Mouse (Mus musculus): ENCODE measurements around the gene Dmpk. TPM values are rescaled to one million over a fixed set of nuclear protein-coding genes. Genes with fewer than 3 reads are reported as not detected.

The Dmpk gene
- total and polyA plus RNA-seq, 2 experiments from 2014 or later = 3.0 to 20.8 TPM

GRCm38 (mm10) chr7:19095751-19096110 is 12.1 kb downstream of the Dmpk start:
- no peak for TF ChIP-seq CTCF (IDR thresholded peaks at IDR 0.05; ENCODE audit: low read depth)
- peak overlapping the region; percentile 48 for H3K4me3 ChIP-seq (ENCODE audit: low read depth, low read length)
- peak overlapping the region; percentile 18; the same call in 1 of the 2 replicates for H3K9ac ChIP-seq
- H3K9me3 ChIP-seq (ENCODE audit: low read length) = no peaks in the 10 kb centered on the region
- no peak for ATAC-seq
- peaks cover 11% of the 10 kb centered on the region for H3K4me1 ChIP-seq (ENCODE audit: insufficient read depth)
- no peak overlapping the region for H3K27ac ChIP-seq (ENCODE audit: low read depth, low read length)
- no peak for DNase-seq
- no peaks in the 10 kb centered on the region; the same call in 1 of the 2 replicates for H3K27me3 ChIP-seq (ENCODE audit: insufficient read depth, low read length)
- peak overlapping the region; percentile 98 for H3K4me2 ChIP-seq (ENCODE audit: low read depth)
- WGBS = 2% methylated on average over 19 of the region's 19 CpGs
- peaks cover 11% of the 10 kb centered on the region for H3K36me3 ChIP-seq (ENCODE audit: insufficient read depth)

DNA sequence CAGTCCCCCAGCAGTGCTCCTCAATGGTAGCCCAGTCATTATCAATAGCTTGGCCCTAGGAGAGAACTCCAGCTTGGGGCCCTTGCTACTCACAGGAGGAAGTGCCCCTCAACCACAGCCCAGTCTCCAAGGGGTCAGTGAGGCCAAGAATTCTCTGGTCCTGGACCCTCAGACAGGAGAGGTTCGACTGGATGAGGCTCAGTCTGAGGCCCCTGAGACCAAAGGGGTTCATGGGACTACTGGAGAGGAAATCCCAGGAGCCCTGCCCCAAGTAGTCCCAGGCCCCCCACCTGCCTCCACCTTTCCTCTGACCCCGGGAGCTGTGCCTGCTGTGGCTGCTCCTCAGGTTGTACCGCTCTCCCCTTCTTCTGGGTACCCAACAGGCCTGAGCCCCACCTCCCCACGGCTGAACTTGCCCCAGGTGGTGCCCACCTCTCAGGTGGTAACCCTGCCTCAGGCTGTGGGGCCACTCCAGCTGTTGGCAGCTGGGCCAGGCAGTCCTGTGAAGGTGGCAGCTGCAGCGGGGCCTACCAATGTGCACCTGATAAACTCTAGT is 12.8 kb downstream of the Dmpk start:
- no peak for DNase-seq
- peaks cover 11% of the 10 kb centered on the region for H3K4me1 ChIP-seq (ENCODE audit: insufficient read depth)
- no peak for ATAC-seq
- H3K4me2 ChIP-seq (ENCODE audit: low read depth) = 0 out of 2 replicates have a peak overlapping the region, but pooled peaks have one; percentile 98
- no peak overlapping the region for H3K27ac ChIP-seq (ENCODE audit: low read depth, low read length)
- peaks cover 7% of the 10 kb centered on the region; the same call in 1 of the 2 replicates for H3K36me3 ChIP-seq (ENCODE audit: insufficient read depth)
- H3K9me3 ChIP-seq (ENCODE audit: low read length) = no peaks in the 10 kb centered on the region
- 63% methylated on average over 5 of the region's 5 CpGs for WGBS
- no peaks in the 10 kb centered on the region; the same call in 1 of the 2 replicates for H3K27me3 ChIP-seq (ENCODE audit: insufficient read depth, low read length)
- no peak overlapping the region for H3K9ac ChIP-seq
- no peak for TF ChIP-seq CTCF (IDR thresholded peaks at IDR 0.05; ENCODE audit: low read depth)
- H3K4me3 ChIP-seq (ENCODE audit: low read depth, low read length) = no peak overlapping the region

GRCm38 (mm10) chr7:19097217-19097616 is 13.6 kb downstream of the Dmpk start:
- 82% methylated on average over 2 of the region's 2 CpGs for WGBS
- no peaks in the 10 kb centered on the region; the same call in 1 of the 2 replicates for H3K27me3 ChIP-seq (ENCODE audit: insufficient read depth, low read length)

DNA sequence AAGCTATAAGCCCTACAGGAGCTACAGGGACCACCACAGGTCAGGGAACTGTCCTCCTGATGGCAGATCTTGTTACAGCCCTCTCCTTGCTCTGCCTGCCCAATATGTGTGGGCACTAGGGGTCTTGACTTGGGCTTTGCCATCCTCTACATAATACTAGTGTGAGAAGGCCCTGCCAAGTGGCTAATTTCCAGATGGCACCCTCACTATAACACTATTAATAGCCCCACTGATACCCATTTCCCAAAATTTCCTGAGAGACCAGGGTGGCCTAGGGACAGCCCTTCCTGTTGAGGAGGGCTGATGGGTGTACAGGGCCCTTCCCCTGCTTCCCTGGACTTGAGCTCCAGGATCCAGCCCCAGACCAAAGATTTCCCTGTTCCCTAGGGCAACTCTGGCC is 14.2 kb downstream of the Dmpk start:
- no peak overlapping the region for H3K4me3 ChIP-seq (ENCODE audit: low read depth, low read length)
- H3K27ac ChIP-seq (ENCODE audit: low read depth, low read length) = no peak overlapping the region
- ATAC-seq = no peak
- TF ChIP-seq CTCF (IDR thresholded peaks at IDR 0.05; ENCODE audit: low read depth) = no peak
- no peak overlapping the region for H3K4me2 ChIP-seq (ENCODE audit: low read depth)
- 0 out of 2 replicates have a peak, but pooled peaks cover 2% of the 10 kb centered on the region for H3K36me3 ChIP-seq (ENCODE audit: insufficient read depth)
- no peaks in the 10 kb centered on the region for H3K9me3 ChIP-seq (ENCODE audit: low read length)
- peaks cover 11% of the 10 kb centered on the region for H3K4me1 ChIP-seq (ENCODE audit: insufficient read depth)
- H3K9ac ChIP-seq = no peak overlapping the region
- no peak for DNase-seq
- no peaks in the 10 kb centered on the region; the same call in 1 of the 2 replicates for H3K27me3 ChIP-seq (ENCODE audit: insufficient read depth, low read length)

More at GRCm38 (mm10) chr7:19097217-19097616, 13.6 kb downstream of the Dmpk start:
- Histone ChIP-seq H3K4me3 (ENCODE audit: low read depth, low read length) (no peak overlapping the region), H3K36me3 (ENCODE audit: insufficient read depth) (0 out of 2 replicates have a peak, but pooled peaks cover 2% of the 10 kb centered on the region), H3K9me3 (ENCODE audit: low read length) (no peaks in the 10 kb centered on the region), H3K4me1 (ENCODE audit: insufficient read depth) (peaks cover 11% of the 10 kb centered on the region), H3K27ac (ENCODE audit: low read depth, low read length) (no peak overlapping the region), H3K4me2 (ENCODE audit: low read depth) (no peak overlapping the region), H3K9ac (no peak overlapping the region)
- ATAC-seq = no peak
- no peak for TF ChIP-seq CTCF (IDR thresholded peaks at IDR 0.05; ENCODE audit: low read depth)
- DNase-seq = no peak

GRCm38 (mm10) chr7:19098811-19099210 is 15.2 kb downstream of the Dmpk start:
- H3K9ac ChIP-seq = no peak overlapping the region
- ATAC-seq (no peak), DNase-seq (no peak)
- H3K4me1 ChIP-seq (ENCODE audit: insufficient read depth) = peaks cover 4% of the 10 kb centered on the region
- H3K4me3 ChIP-seq (ENCODE audit: low read depth, low read length) = no peak overlapping the region
- peaks cover 2% of the 10 kb centered on the region; the same call in 1 of the 2 replicates for H3K36me3 ChIP-seq (ENCODE audit: insufficient read depth)
- H3K9me3 ChIP-seq (ENCODE audit: low read length) = no peaks in the 10 kb centered on the region
- 64% methylated on average over 7 of the region's 7 CpGs for WGBS
- TF ChIP-seq CTCF (IDR thresholded peaks at IDR 0.05; ENCODE audit: low read depth) = no peak
- H3K27me3 ChIP-seq (ENCODE audit: insufficient read depth, low read length) = no peaks in the 10 kb centered on the region; the same call in 1 of the 2 replicates
- no peak overlapping the region for H3K4me2 ChIP-seq (ENCODE audit: low read depth)
- no peak overlapping the region for H3K27ac ChIP-seq (ENCODE audit: low read depth, low read length)

GRCm38 (mm10) chr7:19100290-19100689 is 16.6 kb downstream of the Dmpk start:
- no peak overlapping the region for H3K27ac ChIP-seq (ENCODE audit: low read depth, low read length)
- ATAC-seq (no peak), DNase-seq (no peak)
- H3K36me3 ChIP-seq (ENCODE audit: insufficient read depth) = peaks cover 5% of the 10 kb centered on the region; the same call in 1 of the 2 replicates
- H3K4me1 ChIP-seq (ENCODE audit: insufficient read depth) = no peaks in the 10 kb centered on the region
- H3K4me2 ChIP-seq (ENCODE audit: low read depth) = no peak overlapping the region
- no peak for TF ChIP-seq CTCF (IDR thresholded peaks at IDR 0.05; ENCODE audit: low read depth)
- H3K9me3 ChIP-seq (ENCODE audit: low read length) = no peaks in the 10 kb centered on the region
- no peak overlapping the region for H3K4me3 ChIP-seq (ENCODE audit: low read depth, low read length)
- no peak overlapping the region for H3K9ac ChIP-seq
- H3K27me3 ChIP-seq (ENCODE audit: insufficient read depth, low read length) = no peaks in the 10 kb centered on the region
- 82% methylated on average over 1 of the region's 1 CpGs for WGBS

DNA sequence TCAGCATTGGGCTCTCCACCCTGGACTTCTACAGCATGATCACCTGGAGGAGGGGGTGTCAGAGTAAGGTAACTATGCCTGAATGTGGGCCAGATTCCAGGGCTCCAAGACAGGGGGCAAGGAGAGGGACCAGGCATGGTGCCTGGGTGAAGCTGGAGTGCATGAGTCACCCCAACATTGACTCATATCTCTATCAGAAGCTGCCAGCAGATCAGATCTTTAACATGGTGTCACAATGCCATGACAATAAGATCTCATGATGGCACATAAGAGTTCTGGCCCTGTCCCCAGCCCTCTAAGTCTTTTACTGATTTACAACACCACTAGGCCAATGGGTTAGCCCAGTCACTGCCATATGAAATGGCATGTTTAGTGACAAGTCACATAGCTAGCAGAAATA is 20.1 kb downstream of the Dmpk start:
- no peak overlapping the region for H3K27ac ChIP-seq (ENCODE audit: low read depth, low read length)
- H3K4me3 ChIP-seq (ENCODE audit: low read depth, low read length) = no peak overlapping the region
- H3K4me2 ChIP-seq (ENCODE audit: low read depth) = no peak overlapping the region
- H3K36me3 ChIP-seq (ENCODE audit: insufficient read depth) = peaks cover 5% of the 10 kb centered on the region; the same call in 1 of the 2 replicates
- no peaks in the 10 kb centered on the region for H3K27me3 ChIP-seq (ENCODE audit: insufficient read depth, low read length)
- no peak for TF ChIP-seq CTCF (IDR thresholded peaks at IDR 0.05; ENCODE audit: low read depth)
- no peak overlapping the region for H3K9ac ChIP-seq
- H3K9me3 ChIP-seq (ENCODE audit: low read length) = no peaks in the 10 kb centered on the region
- no peak for DNase-seq
- ATAC-seq = no peak
- no peaks in the 10 kb centered on the region for H3K4me1 ChIP-seq (ENCODE audit: insufficient read depth)
